Mouse (Mus musculus) spleen, adult 10 weeks (tissue): ENCODE measurements around the gene Fsd1. TPM values are rescaled to one million over a fixed set of nuclear protein-coding genes. Genes with fewer than 3 reads are reported as not detected.

Experiments
- polyA plus RNA-seq: library from polyadenylated mRNA; stranded (reverse); fragments of 350-450 nt; fragmentation: Illumina TruSeq; extraction: RNeasy Lipid Tissue Mini Kit (QIAGEN cat#74804); gene quantifications from one replicate; pipeline ENCODE4 v1.2.3, GENCODE M21; 2015; ENCODE audit warnings: low replicate concordance; ENCODE audit not compliant: insufficient read depth

Fsd1 gene
- polyA plus RNA-seq: not detected

GRCm38 (mm10) chr17:55986030-55986961, at the start of gene Fsd1:
Gene Fsd1 (plus strand): TSS chr17:55986509.

GRCm38 (mm10) chr17:55949400-55949799, 36.9 kb upstream of the Fsd1 start, which contains the start of gene Zfp119b:
Gene Zfp119b (minus strand): TSS chr17:55949500.

GRCm38 (mm10) chr17:55952447-55953027, 33.8 kb upstream of the Fsd1 start, which contains the start of gene Ebi3:
Gene Ebi3 (plus strand): TSS chr17:55952640.

GRCm38 (mm10) chr17:55958918-55959728, 27.2 kb upstream of the Fsd1 start, which contains the start of gene Yju2:
Gene Yju2 (plus strand): TSS chr17:55959099.

GRCm38 (mm10) chr17:55969966-55970891, 16.1 kb upstream of the Fsd1 start, which contains the start of gene Shd:
Gene Shd (plus strand): TSS chr17:55970467.

GRCm38 (mm10) chr17:56005415-56006061, 19.2 kb downstream of the Fsd1 start, which contains the start of the genes Stap2 and Mpnd:
Gene Stap2 (minus strand): TSS chr17:56005584.
Gene Mpnd (plus strand): TSS chr17:56005711.

GRCm38 (mm10) chr17:56036176-56036900, 50.0 kb downstream of the Fsd1 start, which contains the start of gene Sh3gl1:
Gene Sh3gl1 (minus strand): TSS chr17:56036635.

GRCm38 (mm10) chr17:56040030-56040856, 53.9 kb downstream of the Fsd1 start, which contains the start of gene Chaf1a:
Gene Chaf1a (plus strand): TSS chr17:56040439.

Other genes with a start within 250 kb of the Fsd1 start
- gene Adgre4, start 236.5 kb upstream of the Fsd1 start, polyA plus RNA-seq: 76.8 TPM
- 9.9 TPM for gene Zfp119a, start 107.6 kb upstream of the Fsd1 start, polyA plus RNA-seq
- gene Zfp959, start 94.4 kb upstream of the Fsd1 start, polyA plus RNA-seq: 42.3 TPM
- 12.5 TPM for gene Zfp119b, start 37.0 kb upstream of the Fsd1 start, polyA plus RNA-seq
- 13.5 TPM for gene Ebi3, start 33.9 kb upstream of the Fsd1 start, polyA plus RNA-seq
- gene Yju2, start 27.4 kb upstream of the Fsd1 start, polyA plus RNA-seq: 8.8 TPM
- not detected for gene Shd, start 16.0 kb upstream of the Fsd1 start, polyA plus RNA-seq
- 12.9 TPM for gene Stap2, start 19.1 kb downstream of the Fsd1 start, polyA plus RNA-seq
- 21.5 TPM for gene Mpnd, start 19.2 kb downstream of the Fsd1 start, polyA plus RNA-seq
- 21.0 TPM for gene Sh3gl1, start 50.1 kb downstream of the Fsd1 start, polyA plus RNA-seq
- gene Chaf1a, start 53.9 kb downstream of the Fsd1 start, polyA plus RNA-seq: 5.2 TPM
- gene Ubxn6, start 88.5 kb downstream of the Fsd1 start, polyA plus RNA-seq: 30.8 TPM
- 31.1 TPM for gene Hdgfl2, start 93.1 kb downstream of the Fsd1 start, polyA plus RNA-seq
- 0.64 TPM for gene Plin4, start 123.3 kb downstream of the Fsd1 start, polyA plus RNA-seq
- 0.11 TPM for gene Plin5, start 131.1 kb downstream of the Fsd1 start, polyA plus RNA-seq
- 2.1 TPM for gene Lrg1, start 135.5 kb downstream of the Fsd1 start, polyA plus RNA-seq
- gene Sema6b, start 153.8 kb downstream of the Fsd1 start, polyA plus RNA-seq: 0.68 TPM
- 4.4 TPM for gene Tnfaip8l1, start 176.0 kb downstream of the Fsd1 start, polyA plus RNA-seq
- gene Mydgf, start 197.4 kb downstream of the Fsd1 start, polyA plus RNA-seq: 20.5 TPM
- 9.1 TPM for gene Dpp9, start 232.4 kb downstream of the Fsd1 start, polyA plus RNA-seq